Mouse (Mus musculus) spleen, postnatal 14 days (tissue): ENCODE measurements around the gene Olfr193.
"Not testable (repeated sequence)": the region's sequence is repeated elsewhere in the genome, so short reads cannot be mapped to it uniquely, and the experiment has no call there.

Source experiments
- DNase-seq, 2 experiments: peaks; one replicate each; pipeline ENCODE4 v3.0.0; 2021 to 2022; ENCODE audit warnings: low spot score in 2 of 2

The Olfr193 gene

DNA sequence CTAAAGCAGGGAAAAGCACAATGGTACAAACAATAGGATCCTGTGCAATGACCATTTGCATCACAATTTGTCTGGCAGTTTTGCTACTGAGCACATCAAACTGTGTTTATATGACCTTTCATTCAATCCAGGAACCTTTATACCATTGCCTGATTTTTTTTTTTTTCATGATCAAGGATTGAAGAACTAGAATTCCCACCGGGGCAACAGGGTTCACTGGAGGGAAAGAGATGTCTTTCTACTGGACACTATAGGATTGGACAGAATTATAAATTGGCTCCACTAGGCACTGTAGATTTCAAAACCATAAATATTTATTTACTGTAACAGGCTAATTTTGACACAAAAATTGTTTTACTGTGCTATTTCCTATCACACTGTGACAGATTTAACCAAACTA, at the start of gene Olfr193:
Olfr193 (minus strand) TSS at position 101 of the 400 bp plus-strand sequence.
- DNase-seq, result no peak

DNA sequence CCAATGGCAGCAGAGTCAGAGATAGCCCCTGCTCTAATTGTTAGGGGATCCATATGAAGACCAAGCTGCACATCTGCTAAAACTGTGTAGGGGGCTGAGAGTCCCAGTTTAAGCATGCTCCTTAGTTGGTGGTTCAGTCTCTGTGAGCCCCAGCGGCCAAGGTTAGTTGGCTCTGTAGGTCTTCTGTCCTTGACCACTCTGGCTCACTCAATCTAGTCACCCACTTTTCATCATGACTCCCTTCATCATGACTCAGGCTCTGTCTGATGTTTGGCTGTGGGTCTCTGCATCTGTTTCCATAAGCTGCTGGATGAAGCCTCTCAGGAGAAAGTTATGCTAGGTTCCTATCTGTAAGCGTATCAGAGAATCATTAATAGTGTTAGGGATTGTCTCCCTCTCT, 40.3 kb upstream of the Olfr193 start:
- no peak for DNase-seq

DNA sequence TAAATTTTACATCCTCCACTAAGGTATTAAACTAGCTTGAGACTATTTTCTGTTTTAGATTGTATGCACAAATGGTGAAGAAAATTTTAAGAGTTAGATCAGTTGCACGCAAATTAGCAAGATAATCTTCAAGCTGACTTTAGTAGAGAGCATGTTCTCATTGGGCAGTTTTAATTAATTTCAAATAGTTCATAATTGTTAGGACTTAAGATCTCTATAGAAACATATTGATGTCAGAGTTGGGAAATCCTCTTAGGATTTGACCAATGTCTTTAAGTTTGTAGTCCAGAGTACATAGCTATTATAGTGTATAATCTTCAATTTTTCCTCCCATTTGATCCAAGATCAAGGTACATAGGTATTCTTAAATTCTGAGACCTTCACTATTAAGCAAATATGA, 35.1 kb upstream of the Olfr193 start, which contains the start of gene Olfr195:
Olfr195 (plus strand) TSS at position 301 of the 400 bp plus-strand sequence.
- DNase-seq, result no peak

DNA sequence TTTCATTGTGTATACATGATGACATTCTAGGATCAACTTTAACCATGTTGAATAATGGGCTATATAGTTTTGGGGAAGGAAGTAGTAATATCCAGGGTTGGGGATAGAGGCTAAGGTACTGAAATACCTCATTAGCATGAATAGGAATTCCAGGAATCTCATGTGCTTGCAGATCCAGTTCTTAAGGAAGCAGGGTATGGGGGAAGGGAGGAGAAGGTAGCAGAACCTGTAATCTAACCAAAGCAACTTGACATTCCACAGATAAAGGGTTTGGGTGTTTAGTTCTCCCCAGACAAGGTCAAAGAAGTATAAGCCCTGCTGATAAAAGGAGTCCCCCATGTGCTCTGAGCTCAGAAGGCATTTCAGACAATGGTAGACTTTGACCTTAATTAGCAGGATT, 29.4 kb upstream of the Olfr193 start:
- no peak for DNase-seq

DNA sequence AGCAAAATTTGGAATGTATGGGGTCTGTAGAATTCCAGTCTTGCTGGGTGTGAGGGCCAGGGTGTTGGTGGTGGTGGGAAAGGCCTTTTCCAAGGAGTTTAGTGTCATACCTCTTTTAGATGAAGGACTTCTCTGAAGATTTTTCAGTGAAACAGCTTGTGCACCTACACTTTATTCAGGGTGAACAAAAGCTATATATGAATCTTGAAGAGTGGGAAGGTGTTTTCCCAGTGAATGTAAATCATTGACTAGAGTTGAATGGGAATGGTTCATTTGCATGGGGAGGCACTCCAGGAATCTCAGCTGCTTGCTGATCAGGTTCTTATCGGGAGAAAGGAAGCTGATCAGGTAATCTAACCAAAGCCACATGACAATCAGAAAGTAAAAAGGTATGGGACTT, 19.1 kb upstream of the Olfr193 start:
- no peak for DNase-seq

DNA sequence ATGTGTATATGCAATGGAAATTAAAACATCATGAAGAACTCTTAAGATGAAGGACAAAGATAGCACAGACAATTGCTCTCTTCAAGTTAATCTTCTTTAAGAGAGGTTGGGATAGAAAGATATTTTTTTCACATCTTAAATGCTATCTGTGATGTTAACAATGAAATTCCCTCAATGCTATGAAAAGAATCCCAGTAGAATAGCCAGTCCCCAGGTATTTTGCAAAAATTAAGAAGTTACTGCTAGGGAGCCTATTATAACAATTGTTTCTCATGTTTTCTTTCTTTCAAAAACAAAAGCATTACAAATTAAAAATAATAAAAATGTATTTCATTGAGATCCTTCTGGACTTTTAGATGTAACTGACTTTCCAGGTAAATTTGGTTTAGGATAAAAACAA, 9.3 kb upstream of the Olfr193 start, which contains the start of gene Olfr194:
Olfr194 (minus strand) TSS at position 101 of the 400 bp plus-strand sequence.
- DNase-seq, result no peak

DNA sequence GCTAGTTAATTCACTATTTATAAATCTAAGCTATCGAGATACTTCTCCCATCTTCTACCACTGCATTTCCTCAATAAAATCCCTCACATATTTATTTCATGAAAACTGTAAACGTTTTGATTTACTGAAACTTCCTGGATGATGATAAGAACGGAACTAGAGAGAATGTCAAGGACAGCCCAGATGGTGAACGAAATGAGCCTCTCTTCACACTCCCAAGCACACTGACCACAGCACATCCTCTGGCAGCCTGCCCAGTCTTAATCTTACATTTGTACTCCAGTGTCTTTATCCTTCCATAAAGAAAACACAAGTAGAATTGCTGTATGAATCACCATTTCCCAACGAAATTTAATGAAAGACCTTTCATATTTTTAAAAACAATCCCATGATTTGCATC, 3.2 kb downstream of the Olfr193 start:
- not testable (repeated sequence) for DNase-seq

DNA sequence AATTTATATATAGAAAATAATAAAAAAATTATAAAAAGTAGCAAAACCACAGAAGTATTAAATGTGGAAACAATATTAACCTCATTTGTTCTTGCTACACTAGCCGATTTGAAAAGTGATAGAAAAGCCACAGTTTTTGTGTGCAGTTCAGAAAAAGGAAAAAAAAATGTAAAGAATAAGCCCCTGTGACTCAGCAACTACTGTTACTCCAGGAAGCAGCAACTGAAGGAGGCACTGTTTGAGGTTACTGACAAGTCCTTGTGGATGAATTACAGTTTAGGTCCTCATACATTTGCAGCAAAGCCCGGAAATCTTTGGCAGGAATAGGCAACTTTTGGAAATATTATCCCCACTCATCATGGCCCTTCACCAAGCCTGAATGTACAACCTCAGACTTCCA, 6.4 kb downstream of the Olfr193 start:
- no peak for DNase-seq

DNA sequence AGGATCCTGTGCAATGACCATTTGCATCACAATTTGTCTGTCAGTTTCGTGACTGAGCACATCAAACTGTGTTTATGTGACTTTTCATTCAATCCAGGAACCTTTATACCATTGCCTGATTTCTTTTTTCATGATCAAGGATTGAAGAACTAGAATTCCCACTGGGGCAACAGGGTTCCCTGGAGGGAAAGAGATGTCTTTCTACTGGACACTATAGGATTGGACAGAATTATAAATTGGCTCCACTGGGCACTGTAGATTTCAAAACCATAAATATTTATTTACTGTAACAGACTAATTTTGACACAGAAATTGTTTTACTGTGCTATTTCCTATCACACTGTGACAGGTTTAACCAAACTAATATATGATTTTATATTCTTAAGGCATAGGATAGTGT, 22.0 kb downstream of the Olfr193 start, which contains the start of gene Olfr191:
Olfr191 (minus strand) TSS at position 101 of the 400 bp plus-strand sequence.
- DNase-seq, result not testable (repeated sequence)

DNA sequence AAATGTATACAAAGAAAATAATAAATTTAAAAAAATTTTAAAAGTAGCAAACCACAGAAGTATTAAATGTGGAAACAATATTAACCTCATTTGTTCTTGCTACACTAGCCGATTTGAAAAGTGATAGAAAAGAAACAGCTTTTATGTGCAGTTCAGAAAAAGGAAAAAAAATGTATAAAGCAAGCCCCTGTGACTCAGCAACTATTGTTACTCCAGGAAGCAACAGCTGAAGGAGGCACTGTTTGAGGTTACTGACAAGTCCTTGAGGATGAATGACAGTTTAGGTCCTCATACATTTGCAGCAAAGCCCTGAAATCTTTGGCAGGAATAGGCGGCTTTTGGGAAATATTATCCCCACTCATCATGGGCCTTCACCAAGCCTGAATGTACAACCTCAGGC, 30.6 kb downstream of the Olfr193 start:
- DNase-seq, result not testable (repeated sequence)

DNA sequence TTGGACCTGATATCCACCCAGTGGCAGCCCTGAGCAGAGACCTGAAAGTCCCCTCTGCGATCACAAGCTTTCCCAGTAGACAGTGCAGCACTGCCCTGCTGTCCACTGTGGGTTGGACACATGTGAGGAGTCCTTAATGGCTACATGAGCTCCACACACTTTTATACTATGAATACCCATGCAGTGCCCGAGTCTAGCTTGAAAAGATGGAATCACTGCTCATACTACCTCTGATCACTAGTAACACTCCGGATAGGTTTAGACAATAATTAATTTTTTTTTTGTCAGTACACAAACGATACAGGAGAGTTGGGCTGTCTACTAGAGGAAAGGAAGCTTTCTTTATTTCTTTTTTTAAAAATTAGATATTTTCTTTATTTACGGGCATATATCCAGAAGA, 33.8 kb downstream of the Olfr193 start, which contains the start of gene Olfr190:
Olfr190 (minus strand) TSS at position 101 of the 400 bp plus-strand sequence.
- no peak for DNase-seq

DNA sequence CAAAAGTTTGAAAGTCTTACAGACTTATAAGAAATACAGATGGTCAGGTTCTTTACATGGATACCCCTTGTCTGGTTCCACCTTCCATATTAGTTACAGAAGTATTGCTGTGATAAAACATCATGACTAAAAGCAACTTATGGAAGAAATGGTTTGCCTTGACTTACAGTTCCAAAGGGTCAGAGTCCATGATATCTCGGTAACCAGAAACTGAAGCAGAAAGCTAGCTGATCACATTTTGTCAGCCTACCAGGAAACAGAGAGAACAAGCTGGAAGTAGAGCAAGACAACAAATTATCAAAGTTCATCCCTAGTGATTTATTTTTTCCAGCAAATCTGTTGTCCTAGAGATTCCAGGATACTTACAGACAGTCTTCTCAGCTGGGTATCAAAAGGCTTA, 38.2 kb downstream of the Olfr193 start:
- DNase-seq, result no peak

DNA sequence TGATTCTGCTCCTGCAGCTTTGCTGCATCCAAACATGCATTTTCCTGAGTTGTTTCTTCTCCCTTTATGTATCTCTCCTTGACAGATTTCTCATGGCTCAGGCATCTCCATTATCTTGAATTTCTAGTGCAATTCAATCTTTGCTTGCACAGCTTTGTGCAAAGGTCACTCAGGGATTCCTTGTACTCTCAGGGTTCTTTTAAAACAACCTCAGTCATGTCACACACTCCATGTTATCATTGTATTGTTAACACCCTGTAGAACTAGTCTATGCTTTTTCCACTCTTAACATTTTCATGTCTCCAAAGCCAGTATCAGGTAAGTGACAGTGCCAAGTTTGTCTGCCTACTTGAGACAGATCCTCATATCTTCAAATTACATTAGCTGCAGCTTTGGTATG, 39.9 kb downstream of the Olfr193 start:
- DNase-seq, result no peak

DNA sequence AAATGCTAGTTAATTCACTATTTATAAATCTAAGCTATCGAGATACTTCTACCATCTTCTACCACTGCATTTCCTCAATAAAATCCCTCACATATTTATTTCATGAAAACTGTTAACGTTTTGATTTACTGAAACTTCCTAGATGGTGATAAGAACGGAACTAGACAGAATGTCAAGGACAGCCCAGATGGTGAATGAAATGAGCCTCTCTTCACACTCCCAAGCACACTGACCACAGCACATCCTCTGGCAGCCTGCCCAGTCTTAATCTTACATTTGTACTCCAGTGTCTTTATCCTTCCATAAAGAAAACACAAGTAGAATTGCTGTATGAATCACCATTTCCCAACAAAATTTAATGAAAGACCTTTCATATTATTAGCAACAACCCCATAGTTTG, 49.3 kb downstream of the Olfr193 start:
- DNase-seq, result not testable (repeated sequence)
